Mouse (Mus musculus) subcutaneous adipose tissue, adult 2 months (tissue): ENCODE results near the gene Edc3. TPM values are rescaled to one million over a fixed set of nuclear protein-coding genes. Genes with fewer than 3 reads are reported as not detected.

Experiments
- polyA plus RNA-seq: library from polyadenylated mRNA; depleted of rRNA; stranded (reverse); fragments of >200 nt; gene quantifications from 2 replicates; pipeline ENCODE4 v1.2.3, GENCODE M21; 2012; ENCODE audit warnings: low replicate concordance; rRNA removed

Gene Edc3
- 10.7 and 15.8 TPM in 2 replicates for polyA plus RNA-seq

DNA sequence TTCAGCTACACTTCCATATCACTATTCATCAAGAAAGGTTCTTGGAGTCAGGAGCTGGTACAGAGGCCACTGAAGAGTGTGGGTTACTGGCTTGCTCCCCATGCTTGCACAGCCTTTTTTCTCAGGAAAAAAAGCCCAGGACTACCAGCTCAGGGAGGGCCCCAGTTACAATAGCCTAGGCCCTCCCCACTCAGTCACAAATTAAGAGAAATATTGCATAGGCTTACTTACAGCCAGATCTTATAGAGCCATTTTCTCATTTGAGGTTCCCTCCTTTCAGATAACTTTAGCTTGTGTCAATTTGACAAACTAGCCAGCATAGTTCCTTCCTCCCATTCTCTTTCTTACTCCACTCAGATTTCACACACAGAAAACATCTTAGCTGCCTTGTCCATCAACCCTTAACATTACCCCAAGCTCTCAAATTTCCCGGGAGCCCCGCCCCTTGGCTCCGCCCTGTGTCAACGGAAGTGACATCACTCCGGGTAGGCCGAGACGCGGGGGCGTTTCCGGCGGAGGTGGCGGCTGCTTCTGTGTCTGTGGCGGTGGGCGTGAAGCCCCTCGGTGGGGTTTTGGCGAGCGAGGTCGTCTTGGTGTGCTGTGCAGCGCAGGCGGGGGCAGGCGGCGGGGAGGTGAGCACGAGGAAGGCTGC, at the start of gene Edc3:
Gene Edc3 (plus strand): TSS at position 473 of the 652 bp plus-strand sequence.

DNA sequence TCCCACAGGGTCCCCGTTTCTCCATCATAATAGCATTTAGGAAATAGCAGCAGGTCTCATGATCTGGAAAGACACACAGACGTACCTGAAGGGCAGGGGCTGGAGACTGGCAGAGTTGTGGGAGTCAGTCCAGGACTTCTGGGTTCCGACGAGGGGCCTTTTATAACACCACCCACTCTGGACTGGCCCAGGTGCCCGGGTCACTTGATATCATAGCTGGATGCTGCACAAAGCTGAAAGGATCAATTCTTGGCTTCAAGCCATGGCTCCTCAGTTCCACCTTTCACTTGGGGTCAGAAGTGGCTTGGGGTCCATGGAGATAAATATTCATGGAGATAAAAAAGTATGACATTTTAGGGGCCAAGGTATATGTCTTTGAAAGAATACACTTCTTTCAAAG, 24.8 kb upstream of the Edc3 start, which contains the start of gene Cyp1a2:
Gene Cyp1a2 (minus strand): TSS at position 184 of the 400 bp plus-strand sequence.

DNA sequence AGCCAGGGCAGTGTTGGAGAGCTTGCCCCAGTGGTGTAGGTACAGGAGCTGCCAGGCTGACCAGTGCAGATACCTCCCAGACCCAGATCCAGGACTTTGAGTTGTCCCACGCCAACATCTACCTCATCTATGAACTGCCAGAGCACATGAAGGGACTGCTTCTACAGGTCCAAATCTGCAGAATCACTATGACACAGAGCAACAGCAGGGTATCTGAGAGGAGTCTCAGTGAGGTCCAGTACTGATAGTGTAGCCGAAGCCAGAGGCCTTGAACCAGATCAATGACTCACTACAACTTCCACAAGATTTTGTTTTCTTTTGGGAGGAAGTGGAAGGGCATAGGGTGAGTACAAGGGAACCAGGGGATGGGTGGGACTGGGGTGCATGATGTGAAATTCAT, 20.6 kb upstream of the Edc3 start, which contains the start of gene Cyp1a1:
Gene Cyp1a1 (plus strand): TSS at position 178 of the 400 bp plus-strand sequence.

DNA sequence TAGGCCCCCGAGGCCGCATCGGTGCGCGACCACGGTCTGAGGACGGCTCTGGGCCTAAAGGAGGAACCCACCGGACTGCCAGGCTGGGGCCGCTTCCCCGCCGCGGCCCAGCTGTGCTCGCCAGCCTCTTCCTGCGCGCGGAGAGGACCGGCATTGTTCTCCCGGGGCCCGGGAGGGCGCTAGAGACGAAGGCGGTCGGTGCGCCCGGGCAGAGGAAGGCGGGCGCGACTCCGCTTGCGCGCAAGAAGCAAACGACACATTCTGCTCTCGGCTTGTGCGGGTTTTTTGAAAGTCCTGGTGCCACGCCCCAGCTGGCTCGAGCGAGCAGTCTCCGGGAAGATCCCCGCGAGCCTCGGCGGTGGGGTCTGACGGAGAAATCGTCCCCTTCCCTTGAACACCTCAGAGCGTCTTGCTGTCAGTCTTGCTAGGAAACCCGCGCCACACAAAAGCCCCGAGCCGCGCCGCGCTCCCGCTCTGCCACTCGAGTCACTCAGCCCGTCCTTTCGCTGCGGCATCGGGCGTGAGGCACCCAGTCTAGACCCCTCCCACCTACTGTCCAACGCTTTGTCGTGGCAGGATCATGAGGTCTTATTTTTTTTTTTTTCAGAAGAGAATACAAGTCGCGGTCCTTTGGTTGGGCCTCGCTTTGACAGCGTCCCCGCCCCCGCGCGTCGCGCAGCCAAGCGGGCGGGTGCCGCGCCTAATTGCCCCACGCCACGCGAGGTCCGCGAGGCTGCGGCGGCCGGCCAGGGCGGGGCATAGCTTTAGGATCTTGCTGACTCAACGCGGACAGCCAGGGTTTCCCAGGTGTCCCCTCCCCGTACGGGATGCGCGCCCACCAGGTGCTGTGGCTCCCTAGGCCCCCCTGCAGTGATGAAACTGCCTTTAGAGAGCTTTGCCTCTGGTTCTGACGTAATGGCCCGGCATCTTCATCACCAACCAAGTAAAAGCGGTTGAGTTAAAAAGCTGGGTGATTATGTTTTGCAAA, 57.3 kb downstream of the Edc3 start, which contains the start of gene Clk3:
Gene Clk3 (minus strand): TSS at position 497 of the 988 bp plus-strand sequence.

Other genes with a start within 250 kb of the Edc3 start
- 31.3 and 41.5 TPM in 2 replicates for gene Scamp5, start 240.5 kb upstream of the Edc3 start, polyA plus RNA-seq
- 0.64 and 2.9 TPM in 2 replicates for gene Rpp25, start 204.5 kb upstream of the Edc3 start, polyA plus RNA-seq
- 340 and 349 TPM in 2 replicates for gene Cox5a, start 187.3 kb upstream of the Edc3 start, polyA plus RNA-seq
- 9.7 and 18.3 TPM in 2 replicates for gene Fam219b, start 171.0 kb upstream of the Edc3 start, polyA plus RNA-seq
- gene Mpi, start 155.8 kb upstream of the Edc3 start, polyA plus RNA-seq: 36.8 and 58.0 TPM in 2 replicates
- gene Scamp2, start 147.6 kb upstream of the Edc3 start, polyA plus RNA-seq: 80.3 and 132 TPM in 2 replicates
- gene Ulk3, start 119.1 kb upstream of the Edc3 start, polyA plus RNA-seq: 28.6 and 44.0 TPM in 2 replicates
- gene Cplx3, start 102.3 kb upstream of the Edc3 start, polyA plus RNA-seq: not detected in 2 replicates
- gene Lman1l, start 87.8 kb upstream of the Edc3 start, polyA plus RNA-seq: not detected in 2 replicates
- 55.4 and 57.6 TPM in 2 replicates for gene Csk, start 54.9 kb upstream of the Edc3 start, polyA plus RNA-seq
- 0.08 TPM in 1 of 2 replicates, not detected in the other for gene Cyp1a2, start 24.8 kb upstream of the Edc3 start, polyA plus RNA-seq
- 1.3 and 3.2 TPM in 2 replicates for gene Cyp1a1, start 20.6 kb upstream of the Edc3 start, polyA plus RNA-seq
- gene Clk3, start 57.3 kb downstream of the Edc3 start, polyA plus RNA-seq: 92.5 and 124 TPM in 2 replicates
- gene Arid3b, start 128.3 kb downstream of the Edc3 start, polyA plus RNA-seq: 5.8 and 8.3 TPM in 2 replicates
- 126 and 150 TPM in 2 replicates for gene Ubl7, start 202.4 kb downstream of the Edc3 start, polyA plus RNA-seq
- gene Sema7a, start 231.6 kb downstream of the Edc3 start, polyA plus RNA-seq: 31.7 and 49.2 TPM in 2 replicates